Mouse (Mus musculus): ENCODE measurements around the gene 6030468B19Rik. TPM values are rescaled to one million over a fixed set of nuclear protein-coding genes. Genes with fewer than 3 reads are reported as not detected.
"Not testable (repeated sequence)": the region's sequence is repeated elsewhere in the genome, so short reads cannot be mapped to it uniquely, and the experiment has no call there.

6030468B19Rik gene
- total RNA-seq, 2 experiments from 2014 or later, result not detected

GRCm38 (mm10) chr11:117778031-117778430 lies 19.4 kb upstream of the 6030468B19Rik start:
- no peak for DNase-seq
- intact Hi-C loops (cut with DNase I), result no loop called here

- DNase-seq, result no peak
- intact Hi-C loops (cut with DNase I), result no loop called here
Observed at GRCm38 (mm10) chr11:117778851-117779433, 18.5 kb upstream of the 6030468B19Rik start.

GRCm38 (mm10) chr11:117779434-117780198 lies 17.8 kb upstream of the 6030468B19Rik start:
- DNase-seq, result peak; percentile 55
- intact Hi-C loops (cut with DNase I), result no loop called here

GRCm38 (mm10) chr11:117780199-117780515 lies 17.3 kb upstream of the 6030468B19Rik start:
- no peak for DNase-seq
- intact Hi-C loops (cut with DNase I), result no loop called here

- intact Hi-C loops (cut with DNase I), result no loop called here
- peak; percentile 58 for DNase-seq
Observed at GRCm38 (mm10) chr11:117780582-117781111, 16.8 kb upstream of the 6030468B19Rik start.

DNA sequence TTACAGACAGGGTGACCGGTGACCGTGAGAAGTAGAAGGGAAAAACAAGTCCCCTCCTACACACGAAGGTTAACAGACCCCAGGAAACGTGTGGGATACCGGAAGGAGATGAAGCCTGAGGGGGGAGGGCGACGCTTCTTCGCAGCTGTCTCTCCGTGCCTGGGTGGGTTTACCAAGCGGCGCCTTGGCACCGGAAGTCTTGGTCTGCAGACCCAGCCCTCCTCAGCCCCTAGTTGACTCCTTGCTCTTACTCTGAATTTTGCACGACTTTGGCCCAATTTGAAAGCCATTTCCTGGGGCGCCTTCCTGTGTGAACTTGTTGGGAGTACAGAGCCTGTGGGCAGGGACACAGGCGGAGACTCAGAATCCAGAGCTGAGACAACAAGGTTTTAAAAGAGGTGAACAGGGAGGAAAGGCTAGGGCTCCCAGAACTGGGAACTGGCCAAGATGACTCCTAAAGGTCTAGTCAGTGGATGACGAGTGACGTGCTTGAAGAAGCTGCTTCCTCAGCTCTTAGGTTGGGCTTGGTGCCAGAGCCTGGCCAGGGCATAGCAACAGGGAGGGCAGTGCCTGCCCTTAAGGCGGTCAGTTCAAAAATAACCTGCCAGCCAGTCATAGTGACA lies 16.1 kb upstream of the 6030468B19Rik start:
- intact Hi-C loops (cut with DNase I), result no loop called here
- peak; percentile 51 for DNase-seq

- intact Hi-C loops (cut with DNase I), result no loop called here
- DNase-seq, result no peak
Observed at GRCm38 (mm10) chr11:117781993-117782704, 15.3 kb upstream of the 6030468B19Rik start, which contains the start of the genes Tmc8 and Tmc6. Gene Tmc8 (plus strand): TSS chr11:117782076. Gene Tmc6 (minus strand): TSS chr11:117782198.

DNA sequence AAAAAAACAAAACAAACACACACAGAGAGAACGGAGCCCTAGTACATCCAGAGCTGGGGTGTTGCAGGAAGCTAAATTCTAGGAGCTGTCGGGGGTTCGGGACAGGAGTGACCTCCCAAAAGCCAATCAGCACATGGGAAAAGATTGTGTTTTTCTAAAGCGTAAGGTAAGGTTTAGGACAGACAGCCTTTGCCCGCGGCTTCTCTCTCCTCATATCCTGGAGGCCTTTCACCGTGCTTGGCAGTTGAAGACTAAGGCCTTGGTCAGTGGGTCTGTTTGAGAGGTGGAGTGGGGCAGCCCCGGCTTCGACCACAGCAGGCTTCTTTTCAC lies 14.8 kb upstream of the 6030468B19Rik start:
- intact Hi-C loops (cut with DNase I), result no loop called here

DNA sequence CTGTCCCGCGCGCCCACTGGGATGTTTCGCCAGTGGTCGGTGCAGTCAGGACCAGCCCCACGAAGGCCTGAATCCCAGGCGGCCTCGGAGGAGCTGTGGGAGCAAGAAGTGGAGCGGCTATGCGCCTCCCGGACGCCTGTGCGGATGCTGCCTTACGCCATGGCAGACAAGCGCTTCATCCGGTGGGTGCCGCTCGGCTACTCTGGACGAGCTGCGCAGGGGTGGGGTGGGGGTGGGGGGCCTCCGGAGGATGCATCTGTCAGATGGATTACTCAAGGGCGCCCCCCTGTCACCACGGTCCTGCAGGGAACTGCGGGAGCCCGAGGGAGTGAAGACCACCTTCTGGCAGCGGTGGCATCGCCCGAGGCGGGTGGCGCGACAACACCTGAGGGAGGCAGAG lies 14.4 kb upstream of the 6030468B19Rik start:
- peak; percentile 77 for DNase-seq

More for the DNA sequence above, 14.8 kb upstream of the 6030468B19Rik start:
- no peak for DNase-seq

GRCm38 (mm10) chr11:117783683-117784309 lies 13.7 kb upstream of the 6030468B19Rik start:
- intact Hi-C loops (cut with DNase I), result no loop called here
- DNase-seq, result no peak

More for the DNA sequence above, 14.4 kb upstream of the 6030468B19Rik start:
- intact Hi-C loops (cut with DNase I), result no loop called here

DNA sequence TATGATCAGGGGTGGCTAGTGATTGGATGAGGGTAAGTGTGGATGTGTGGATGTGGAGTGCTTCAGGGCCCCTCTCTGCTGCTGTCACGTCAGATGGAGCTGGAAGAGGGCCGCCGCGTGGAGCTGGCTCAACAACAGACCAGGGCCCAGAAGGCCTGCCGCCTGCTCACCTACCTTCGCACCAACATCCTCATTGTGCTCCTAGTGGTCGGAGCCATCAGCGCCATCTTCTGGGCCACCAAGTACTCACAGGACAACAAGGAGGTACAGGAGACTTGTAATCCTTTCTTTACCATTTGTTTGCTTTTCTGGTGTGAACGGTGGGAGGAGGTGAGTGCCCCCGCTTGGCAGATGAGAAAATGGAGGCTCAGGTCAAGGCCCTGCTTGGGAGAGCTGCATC lies 11.2 kb upstream of the 6030468B19Rik start:
- DNase-seq, result peak; percentile 76
- intact Hi-C loops (cut with DNase I), result no loop called here

GRCm38 (mm10) chr11:117788481-117788880 lies 9.0 kb upstream of the 6030468B19Rik start:
- DNase-seq; intact Hi-C loops (cut with DNase I): not testable (repeated sequence)

GRCm38 (mm10) chr11:117790286-117790685 lies 7.2 kb upstream of the 6030468B19Rik start:
- peak; percentile 58 for DNase-seq
- intact Hi-C loops (cut with DNase I), result no loop called here

- DNase-seq, result no peak
- intact Hi-C loops (cut with DNase I), result no loop called here
Observed at GRCm38 (mm10) chr11:117790703-117791440, 6.6 kb upstream of the 6030468B19Rik start.

GRCm38 (mm10) chr11:117791441-117791761 lies 6.1 kb upstream of the 6030468B19Rik start:
- no peak for DNase-seq
- intact Hi-C loops (cut with DNase I), result no loop called here

- DNase-seq, result no peak
- intact Hi-C loops (cut with DNase I), result no loop called here
Observed at GRCm38 (mm10) chr11:117792281-117792888, 5.1 kb upstream of the 6030468B19Rik start.

- DNase-seq, result no peak
- intact Hi-C loops (cut with DNase I), result no loop called here
Observed at GRCm38 (mm10) chr11:117794035-117794551, 3.4 kb upstream of the 6030468B19Rik start.

GRCm38 (mm10) chr11:117796954-117797353 lies 506 bp upstream of the 6030468B19Rik start:
- intact Hi-C loops (cut with DNase I), result no loop called here
- no peak for DNase-seq

- no peak for DNase-seq
- intact Hi-C loops (cut with DNase I), result no loop called here
Observed at GRCm38 (mm10) chr11:117798160-117798541, 691 bp downstream of the 6030468B19Rik start.

Data from left cerebral cortex, postnatal 4 days (tissue).